Mouse (Mus musculus) splenic B cell, adult 2 months (primary cell): ENCODE measurements at regions not wholly inside any gene's neighbourhood (a gene's known extent, or its start where the extent isn't known, plus 50 kb on each side); places are given as distances from the start of the nearest gene placed in this dataset.

ENCODE experiments used
- DNase-seq: peaks from one replicate; pipeline ENCODE4 v3.0.0-alpha.2; 2011; ENCODE audit warnings: low read depth, low spot score
- H3K27me3 ChIP-seq: 2 replicates; pipeline ENCODE4 v1.6.1; 2012; ENCODE audit warnings: mild to moderate bottlenecking, low read length, moderate library complexity, mixed read lengths; ENCODE audit not compliant: control insufficient read depth, poor library complexity, insufficient read depth, severe bottlenecking
- H3K36me3 ChIP-seq: 2 replicates; pipeline ENCODE4 v1.6.1; 2012; ENCODE audit warnings: mild to moderate bottlenecking, low read length, moderate library complexity, mixed read lengths; ENCODE audit not compliant: control insufficient read depth, poor library complexity, insufficient read depth, severe bottlenecking

GRCm38 (mm10) chr2:77358176-77358575 is 77.8 kb upstream of the Sestd1 start:
- Histone ChIP-seq H3K27me3 (no peaks in the 10 kb centered on the region), H3K36me3 (no peaks in the 10 kb centered on the region)
- no peak for DNase-seq

GRCm38 (mm10) chr2:77356798-77357197 is 76.4 kb upstream of the Sestd1 start:
- Histone ChIP-seq H3K27me3 (no peaks in the 10 kb centered on the region), H3K36me3 (no peaks in the 10 kb centered on the region)
- no peak for DNase-seq

GRCm38 (mm10) chr2:77351987-77352628 is 71.7 kb upstream of the Sestd1 start:
- no peak for DNase-seq
- no peaks in the 10 kb centered on the region for H3K36me3 ChIP-seq
- H3K27me3 ChIP-seq = no peaks in the 10 kb centered on the region

GRCm38 (mm10) chr2:77347027-77347426 is 66.6 kb upstream of the Sestd1 start:
- no peaks in the 10 kb centered on the region for H3K36me3 ChIP-seq
- H3K27me3 ChIP-seq = no peaks in the 10 kb centered on the region
- DNase-seq = no peak

GRCm38 (mm10) chr2:77343736-77344440 is 63.5 kb upstream of the Sestd1 start:
- no peaks in the 10 kb centered on the region for H3K27me3 ChIP-seq
- DNase-seq = no peak
- H3K36me3 ChIP-seq = no peaks in the 10 kb centered on the region

GRCm38 (mm10) chr2:77342416-77342815 is 62.0 kb upstream of the Sestd1 start:
- H3K27me3 ChIP-seq = no peaks in the 10 kb centered on the region

GRCm38 (mm10) chr2:77341575-77342332 is 61.4 kb upstream of the Sestd1 start:
- Histone ChIP-seq H3K36me3 (no peaks in the 10 kb centered on the region), H3K27me3 (no peaks in the 10 kb centered on the region)
- peak; percentile 56 for DNase-seq

More at GRCm38 (mm10) chr2:77342416-77342815, 62.0 kb upstream of the Sestd1 start:
- no peaks in the 10 kb centered on the region for H3K36me3 ChIP-seq
- no peak for DNase-seq

- DNase-seq = no peak
- H3K27me3 ChIP-seq = no peaks in the 10 kb centered on the region
- no peaks in the 10 kb centered on the region for H3K36me3 ChIP-seq
Observed at GRCm38 (mm10) chr2:77340076-77340475, 59.7 kb upstream of the Sestd1 start.

GRCm38 (mm10) chr2:77337786-77338406 is 57.5 kb upstream of the Sestd1 start:
- Histone ChIP-seq H3K36me3 (no peaks in the 10 kb centered on the region), H3K27me3 (no peaks in the 10 kb centered on the region)
- DNase-seq = no peak

- H3K36me3 ChIP-seq = no peaks in the 10 kb centered on the region
- DNase-seq = no peak
- no peaks in the 10 kb centered on the region for H3K27me3 ChIP-seq
Observed at GRCm38 (mm10) chr2:77337318-77337717, 56.9 kb upstream of the Sestd1 start.

GRCm38 (mm10) chr2:77336810-77337209 is 56.4 kb upstream of the Sestd1 start:
- Histone ChIP-seq H3K36me3 (no peaks in the 10 kb centered on the region), H3K27me3 (no peaks in the 10 kb centered on the region)
- no peak for DNase-seq

- no peak for DNase-seq
- H3K27me3 ChIP-seq = no peaks in the 10 kb centered on the region
- no peaks in the 10 kb centered on the region for H3K36me3 ChIP-seq
Observed at GRCm38 (mm10) chr2:77334706-77335105, 54.3 kb upstream of the Sestd1 start.

GRCm38 (mm10) chr2:77333394-77334079 is 53.1 kb upstream of the Sestd1 start:
- H3K36me3 ChIP-seq = no peaks in the 10 kb centered on the region
- no peaks in the 10 kb centered on the region for H3K27me3 ChIP-seq
- DNase-seq = no peak
